Mouse (Mus musculus) C2C12 (cell line): Measurements from ENCODE around the gene Chst8. TPM values are rescaled to one million over a fixed set of nuclear protein-coding genes. Genes with fewer than 3 reads are reported as not detected.

ENCODE experiments used
- H3K27me3 ChIP-seq: one replicate; pipeline ENCODE4 v1.6.1; 2011; ENCODE audit not compliant: control insufficient read depth, insufficient read depth, insufficient read length
- H3K36me3 ChIP-seq: one replicate; pipeline ENCODE4 v1.6.1; 2011; ENCODE audit not compliant: control insufficient read depth, insufficient read depth
- H3K4me3 ChIP-seq: one replicate; pipeline ENCODE4 v1.5.1; 2011; ENCODE audit warnings: mild to moderate bottlenecking, control low read depth; ENCODE audit not compliant: poor library complexity, insufficient read depth, severe bottlenecking
- H3K79me2 ChIP-seq: one replicate; pipeline ENCODE4 v1.6.1; 2011; ENCODE audit not compliant: control insufficient read depth, insufficient read depth
- H3K79me3 ChIP-seq: one replicate; pipeline ENCODE4 v1.6.1; 2011; ENCODE audit warnings: low read depth, control low read depth
- H3ac ChIP-seq: one replicate; pipeline ENCODE3; 2011; ENCODE audit warnings: low read depth; ENCODE audit not compliant: control insufficient read depth, insufficient read length
- CEBPB ChIP-seq: IDR thresholded peaks from one replicate; pipeline ENCODE4 v1.6.1; 2011; ENCODE audit warnings: low read depth, mild to moderate bottlenecking, control low read depth, moderate library complexity
- CTCF ChIP-seq: IDR thresholded peaks from one replicate; pipeline ENCODE4 v1.5.1; 2011; ENCODE audit not compliant: control insufficient read depth, insufficient read depth, insufficient read length
- FOSL1 ChIP-seq: IDR thresholded peaks from one replicate; pipeline ENCODE4 v1.8.0; 2011; ENCODE audit warnings: mild to moderate bottlenecking, low read length; ENCODE audit not compliant: poor library complexity, insufficient read depth, severe bottlenecking
- MAX ChIP-seq: IDR thresholded peaks from one replicate; pipeline ENCODE4 v1.6.1; 2011; ENCODE audit warnings: mild to moderate bottlenecking, control low read depth
- MYOD1 ChIP-seq: IDR thresholded peaks from one replicate; pipeline ENCODE4 v1.6.1; 2011; ENCODE audit warnings: low read depth; ENCODE audit not compliant: control insufficient read depth, insufficient read length
- MYOG ChIP-seq: IDR thresholded peaks from one replicate; pipeline ENCODE4 v1.6.1; 2011; ENCODE audit not compliant: control insufficient read depth, insufficient read length; ENCODE audit errors: extremely low read depth
- USF1 ChIP-seq: IDR thresholded peaks from one replicate; pipeline ENCODE4 v1.6.1; 2011; ENCODE audit warnings: low read depth, mild to moderate bottlenecking, control low read depth, moderate library complexity
- polyA plus RNA-seq: library from polyadenylated mRNA; unstranded; fragments of >200 nt; fragmentation: generic; extraction: Trizol; gene quantifications from one replicate; pipeline ENCODE4 v1.2.1, GENCODE M21; 2012; ENCODE audit warnings: missing spikeins

Gene Chst8
- polyA plus RNA-seq, 1 experiment = 0.09 TPM

DNA sequence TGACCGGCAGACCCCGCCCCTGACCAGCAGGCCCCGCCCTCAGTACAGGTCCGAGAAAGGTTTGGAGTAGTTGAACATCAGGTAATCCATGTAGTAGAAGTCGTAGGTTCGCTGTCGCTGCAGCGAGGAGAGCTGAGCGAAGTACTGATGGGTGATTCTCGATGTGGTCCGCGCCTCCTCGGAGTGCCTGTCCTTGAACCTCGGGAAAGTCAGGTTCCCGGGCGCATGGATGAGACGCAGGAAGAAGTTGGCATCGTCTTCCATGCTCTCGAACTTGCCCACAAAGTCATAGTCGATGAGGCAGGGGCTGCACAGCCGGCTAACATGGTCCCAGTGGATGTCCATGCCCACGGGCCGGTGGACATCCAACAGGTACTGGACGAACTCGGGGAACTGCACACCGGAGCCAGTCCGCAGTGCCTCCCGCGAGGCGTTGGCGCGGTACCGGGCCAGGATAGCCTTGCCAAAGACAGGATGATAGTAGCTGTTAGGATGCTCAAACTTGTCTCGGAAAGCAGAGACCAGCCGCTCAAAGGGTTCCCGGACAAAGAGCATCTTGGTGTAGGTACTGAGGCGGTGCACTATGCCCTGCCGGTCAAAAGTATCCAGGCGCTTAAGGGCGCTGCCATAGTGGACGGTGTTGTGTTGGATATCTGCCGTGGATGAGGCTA, 137.3 kb downstream of the Chst8 start:
- no peak overlapping the region for H3ac ChIP-seq
- TF ChIP-seq MYOG (no peak), CEBPB (no peak), USF1 (no peak), MYOD1 (no peak), CTCF (no peak)
- no peaks in the 10 kb centered on the region for H3K79me2 ChIP-seq
- no peaks in the 10 kb centered on the region for H3K79me3 ChIP-seq
- peaks cover 31% of the 10 kb centered on the region for H3K27me3 ChIP-seq
- no peak overlapping the region for H3K4me3 ChIP-seq
- H3K36me3 ChIP-seq = no peaks in the 10 kb centered on the region

- no peak overlapping the region for H3K4me3 ChIP-seq
- no peak for TF ChIP-seq USF1
- TF ChIP-seq MYOG = no peak
- TF ChIP-seq FOSL1 = no peak
- no peak for TF ChIP-seq CEBPB
- no peak for TF ChIP-seq MYOD1
- no peak for TF ChIP-seq CTCF
- no peak for TF ChIP-seq MAX
- no peaks in the 10 kb centered on the region for H3K79me3 ChIP-seq
- no peaks in the 10 kb centered on the region for H3K36me3 ChIP-seq
- H3K27me3 ChIP-seq = peaks cover 49% of the 10 kb centered on the region
- no peak overlapping the region for H3ac ChIP-seq
- no peaks in the 10 kb centered on the region for H3K79me2 ChIP-seq
Measured at GRCm38 (mm10) chr7:34672916-34673315, 139.6 kb downstream of the Chst8 start.

DNA sequence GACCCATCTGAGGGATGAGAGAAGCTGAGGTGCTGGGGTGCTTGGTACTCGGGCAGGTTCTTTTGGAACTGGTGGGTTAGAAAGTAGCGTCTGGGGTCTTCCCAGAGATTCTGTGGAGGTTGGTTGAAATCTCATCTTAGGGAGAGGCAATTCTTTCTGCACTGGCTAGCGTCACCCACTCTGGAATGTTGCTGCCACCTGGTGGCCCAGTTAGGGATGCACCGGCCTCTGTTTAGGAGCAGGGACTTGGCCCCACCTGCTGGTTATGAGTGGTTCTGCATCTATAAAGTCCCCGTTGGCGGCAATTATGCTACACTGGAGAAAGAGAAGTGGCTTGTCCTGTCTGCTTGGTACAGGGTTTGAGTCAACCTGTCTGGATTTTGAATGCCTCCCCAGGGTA, 140.6 kb downstream of the Chst8 start:
- H3K4me3 ChIP-seq = no peak overlapping the region
- TF ChIP-seq FOSL1 (no peak), CTCF (peak; percentile 99), CEBPB (no peak), USF1 (no peak), MYOD1 (no peak)
- H3ac ChIP-seq = no peak overlapping the region
- no peaks in the 10 kb centered on the region for H3K36me3 ChIP-seq
- peaks cover 54% of the 10 kb centered on the region for H3K27me3 ChIP-seq
- no peaks in the 10 kb centered on the region for H3K79me2 ChIP-seq
- H3K79me3 ChIP-seq = no peaks in the 10 kb centered on the region

DNA sequence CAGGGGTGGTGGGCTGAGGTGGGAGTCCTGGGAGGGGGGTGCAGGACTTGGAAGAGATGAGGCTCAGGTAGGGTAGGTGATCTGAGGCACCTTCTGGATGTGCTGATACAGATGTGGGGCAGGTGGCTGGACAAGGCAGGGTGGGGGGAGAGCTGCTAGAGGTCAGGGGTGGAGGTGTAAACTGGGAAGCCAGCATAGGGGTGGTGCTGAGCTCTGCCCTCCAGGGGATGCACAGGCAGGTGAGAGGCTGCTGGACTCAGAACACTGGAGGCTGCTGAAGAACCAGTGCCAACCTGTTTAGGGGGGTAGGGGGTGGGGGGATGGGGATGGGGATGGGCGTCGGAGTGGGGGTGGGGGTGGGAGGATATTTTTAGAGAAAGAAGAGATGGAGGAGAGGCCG, 141.7 kb downstream of the Chst8 start:
- Histone ChIP-seq H3K36me3 (no peaks in the 10 kb centered on the region), H3K79me3 (no peaks in the 10 kb centered on the region), H3K27me3 (peaks cover 61% of the 10 kb centered on the region), H3K4me3 (no peak overlapping the region), H3ac (no peak overlapping the region), H3K79me2 (no peaks in the 10 kb centered on the region)
- no peak for TF ChIP-seq CTCF
- TF ChIP-seq MYOD1 = no peak
- no peak for TF ChIP-seq MAX
- TF ChIP-seq FOSL1 = no peak
- no peak for TF ChIP-seq MYOG
- TF ChIP-seq USF1 = no peak

GRCm38 (mm10) chr7:34669336-34669735, 143.2 kb downstream of the Chst8 start:
- no peak overlapping the region for H3K4me3 ChIP-seq
- no peak for TF ChIP-seq CEBPB
- TF ChIP-seq CTCF = no peak
- no peak for TF ChIP-seq MAX
- H3K36me3 ChIP-seq = no peaks in the 10 kb centered on the region
- no peak overlapping the region for H3ac ChIP-seq
- H3K79me3 ChIP-seq = no peaks in the 10 kb centered on the region
- peaks cover 59% of the 10 kb centered on the region for H3K27me3 ChIP-seq
- H3K79me2 ChIP-seq = no peaks in the 10 kb centered on the region

DNA sequence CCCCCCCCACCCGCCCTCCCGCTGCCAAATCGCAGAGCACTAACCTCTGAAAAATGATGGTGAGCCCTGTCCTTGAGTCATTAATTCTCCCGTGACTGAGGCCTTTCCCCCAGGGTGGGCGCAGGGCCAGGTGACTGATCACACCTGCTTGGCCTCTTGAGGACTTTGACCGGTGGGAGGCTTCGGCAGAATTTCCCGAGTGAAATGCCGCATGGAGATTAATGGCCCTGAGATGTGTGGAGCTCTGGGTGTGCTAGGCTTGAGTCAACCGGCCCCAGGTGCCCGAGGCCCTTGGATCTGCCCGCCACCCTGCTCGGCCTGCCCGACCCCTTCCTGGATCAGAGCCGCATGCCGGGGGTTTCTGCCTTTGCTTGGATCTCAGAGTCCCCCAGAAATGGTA, 144.6 kb downstream of the Chst8 start:
- no peaks in the 10 kb centered on the region for H3K79me3 ChIP-seq
- no peak overlapping the region for H3ac ChIP-seq
- H3K27me3 ChIP-seq = peaks cover 59% of the 10 kb centered on the region
- no peaks in the 10 kb centered on the region for H3K79me2 ChIP-seq
- H3K36me3 ChIP-seq = no peaks in the 10 kb centered on the region
- no peak for TF ChIP-seq CEBPB
- no peak for TF ChIP-seq FOSL1
- no peak for TF ChIP-seq USF1
- no peak overlapping the region for H3K4me3 ChIP-seq
